In genomic region chr13:97986691-97987090, GRCm38 (mm10) we compare ENCODE assay signal across 21 mouse cellular contexts.
"Had no signal": no experiment of that assay in that cellular context is flagged by ENCODE, and none has a peak within 500 bp of the region (broad histone marks: within the 10 kb centered on the region; RNA-seq: fewer than 3 reads in every experiment).

No protein-coding gene starts in this region.

- H3K9ac ChIP-seq: kidney, embryonic 15.5 days; liver, embryonic 13.5 days; midbrain, embryonic 12.5 days; midbrain, embryonic 15.5 days; neural tube, embryonic 13.5 days; stomach, embryonic 15.5 days had no signal

- H3K27ac ChIP-seq: kidney, embryonic 15.5 days; left cerebral cortex, adult 2 months; liver, embryonic 13.5 days; midbrain, embryonic 12.5 days; midbrain, embryonic 15.5 days; neural tube, embryonic 13.5 days; stomach, embryonic 15.5 days had no signal

- H3K9me3 ChIP-seq: kidney, embryonic 15.5 days; liver, embryonic 13.5 days; midbrain, embryonic 12.5 days; midbrain, embryonic 15.5 days; neural tube, embryonic 13.5 days; stomach, embryonic 15.5 days had no signal

- H3K4me3 ChIP-seq: kidney, embryonic 15.5 days; left cerebral cortex, adult 2 months; liver, embryonic 13.5 days; midbrain, embryonic 12.5 days; midbrain, embryonic 15.5 days; myocyte; neural tube, embryonic 13.5 days; stomach, embryonic 15.5 days had no signal

- DNase-seq: kidney, adult 11 months; kidney, adult 8-10 months; kidney, postnatal 10 days; kidney, postnatal 36 days; layer of hippocampus, postnatal 36 days; liver, embryonic 13.5 days; lung, adult 2 months; lung, postnatal 14 days; lung, postnatal 4 days; right cerebral cortex, adult 18-20 months; right cerebral cortex, postnatal 14 days; right cerebral cortex, postnatal 4 days; thymus, adult 18-20 months; thymus, postnatal 4 days had no signal

- ATAC-seq: midbrain, embryonic 15.5 days had no signal

- H3K4me1 ChIP-seq: liver, embryonic 13.5 days had no signal

- H3K36me3 ChIP-seq: liver, embryonic 13.5 days; midbrain, embryonic 12.5 days; midbrain, embryonic 15.5 days; neural tube, embryonic 13.5 days; stomach, embryonic 15.5 days had no signal

- H3K4me2 ChIP-seq: kidney, embryonic 15.5 days; liver, embryonic 13.5 days; midbrain, embryonic 12.5 days; midbrain, embryonic 15.5 days; neural tube, embryonic 13.5 days; stomach, embryonic 15.5 days had no signal

- H3K27me3 ChIP-seq: kidney, embryonic 15.5 days; liver, embryonic 13.5 days; midbrain, embryonic 12.5 days; midbrain, embryonic 15.5 days; neural tube, embryonic 13.5 days; stomach, embryonic 15.5 days had no signal
